Mouse (Mus musculus): ENCODE measurements around the gene Nod2.

DNA sequence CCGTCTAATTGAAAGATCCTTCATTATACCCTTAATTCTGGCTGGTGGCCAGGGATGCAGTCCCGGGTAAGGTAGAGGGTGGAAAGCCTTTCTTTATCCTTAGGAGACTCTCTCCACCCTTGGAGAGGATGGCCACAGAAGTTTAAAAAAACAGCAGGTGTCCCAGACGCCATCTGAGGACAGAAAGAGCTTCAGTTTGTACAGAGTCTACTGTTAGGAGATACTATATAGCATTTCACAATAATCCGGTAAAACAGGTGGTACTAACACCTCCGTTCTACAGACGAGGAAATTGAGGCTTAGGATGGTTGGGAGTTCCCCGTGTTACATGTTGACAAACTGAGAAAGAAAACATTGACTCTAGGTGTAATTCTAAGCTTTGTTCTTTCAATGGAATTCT lies 49.1 kb downstream of the Nod2 start:
- TF ChIP-seq CTCF (IDR thresholded peaks at IDR 0.05) = no peak
- no peak for TF ChIP-seq EP300 (IDR thresholded peaks at IDR 0.05; ENCODE audit: insufficient read depth, low read depth, low read length)
- 0 out of 2 replicates have a peak, but pooled peaks have one; percentile 40 for TF ChIP-seq POLR2A (IDR thresholded peaks at IDR 0.05; ENCODE audit: insufficient read depth, low read depth, low read length)

Data from heart, adult 2 months (tissue).